Mouse (Mus musculus) testis, adult 2 months (tissue): ENCODE data around the gene Lysmd4. TPM values are rescaled to one million over a fixed set of nuclear protein-coding genes. Genes with fewer than 3 reads are reported as not detected.

Experiments used
- H3K27ac ChIP-seq: fragments of 200-500 bp; 2 replicates; pipeline ENCODE4 v1.5.1; 2012; ENCODE audit warnings: low read depth, low read length; ENCODE audit not compliant: control insufficient read depth, insufficient read depth
- H3K27me3 ChIP-seq: fragments of 200-500 bp; 2 replicates; pipeline ENCODE4 v1.6.1; 2012; ENCODE audit warnings: mild to moderate bottlenecking, low read length, moderate library complexity; ENCODE audit not compliant: control insufficient read depth, insufficient read depth
- H3K36me3 ChIP-seq: fragments of 200-500 bp; 2 replicates; pipeline ENCODE4 v1.6.1; 2012; ENCODE audit warnings: mild to moderate bottlenecking, low read length; ENCODE audit not compliant: control insufficient read depth, insufficient read depth
- H3K4me1 ChIP-seq: fragments of 200-500 bp; 2 replicates; pipeline ENCODE4 v1.6.1; 2012; ENCODE audit warnings: low read length; ENCODE audit not compliant: control insufficient read depth, insufficient read depth
- H3K4me3 ChIP-seq: fragments of 200-500 bp; 2 replicates; pipeline ENCODE4 v1.5.1; 2012; ENCODE audit warnings: low read depth, mild to moderate bottlenecking, low read length, moderate library complexity, mixed read lengths; ENCODE audit not compliant: control insufficient read depth
- CTCF ChIP-seq: fragments of 200-500 bp; IDR thresholded peaks from 2 replicates; pipeline ENCODE4 v1.5.1; 2012; ENCODE audit warnings: low read depth, mild to moderate bottlenecking, inconsistent platforms, low read length, moderate library complexity; ENCODE audit not compliant: control insufficient read depth, insufficient read depth, insufficient replicate concordance
- POLR2A ChIP-seq: fragments of 200-500 bp; IDR thresholded peaks from 2 replicates; pipeline ENCODE4 v1.6.1; 2012; ENCODE audit warnings: low read depth, mild to moderate bottlenecking, inconsistent platforms, low read length, moderate library complexity; ENCODE audit not compliant: control insufficient read depth
- polyA plus RNA-seq: library from polyadenylated mRNA; depleted of rRNA; stranded (reverse); fragments of >200 nt; gene quantifications from 2 replicates; pipeline ENCODE4 v1.2.3, GENCODE M21; 2012

Lysmd4 gene
- polyA plus RNA-seq, 1 experiment: 33.4 TPM

- Histone ChIP-seq H3K4me3 (no peak overlapping the region), H3K36me3 (no peaks in the 10 kb centered on the region), H3K27ac (no peak overlapping the region), H3K27me3 (no peaks in the 10 kb centered on the region), H3K4me1 (no peaks in the 10 kb centered on the region)
- no peak for TF ChIP-seq POLR2A
- no peak for TF ChIP-seq CTCF
These were observed 84.7 kb downstream of the Lysmd4 start for GRCm38 (mm10) chr7:67307078-67307477.

DNA sequence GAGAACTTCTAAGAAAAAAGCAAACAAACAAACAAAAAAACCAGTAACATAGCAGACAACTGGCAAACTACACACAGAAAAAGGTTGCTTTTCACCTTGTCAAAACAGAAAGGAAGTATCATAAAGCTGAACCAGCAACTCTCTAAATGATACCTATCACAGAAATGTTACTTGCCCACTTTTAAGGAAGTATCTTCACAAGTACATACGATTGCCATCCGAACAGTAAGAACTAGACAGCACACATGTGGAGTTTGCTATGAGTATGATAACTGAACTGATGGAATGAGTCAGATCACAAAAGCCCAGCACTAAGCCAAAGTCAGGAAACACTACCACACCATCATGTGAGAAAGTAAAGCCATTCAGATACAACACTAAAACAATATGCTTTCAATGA, 85.8 kb downstream of the Lysmd4 start:
- H3K27me3 ChIP-seq: no peaks in the 10 kb centered on the region
- H3K36me3 ChIP-seq: no peaks in the 10 kb centered on the region
- TF ChIP-seq CTCF (no peak), POLR2A (no peak)
- H3K27ac ChIP-seq: no peak overlapping the region
- H3K4me1 ChIP-seq: no peaks in the 10 kb centered on the region
- no peak overlapping the region for H3K4me3 ChIP-seq

DNA sequence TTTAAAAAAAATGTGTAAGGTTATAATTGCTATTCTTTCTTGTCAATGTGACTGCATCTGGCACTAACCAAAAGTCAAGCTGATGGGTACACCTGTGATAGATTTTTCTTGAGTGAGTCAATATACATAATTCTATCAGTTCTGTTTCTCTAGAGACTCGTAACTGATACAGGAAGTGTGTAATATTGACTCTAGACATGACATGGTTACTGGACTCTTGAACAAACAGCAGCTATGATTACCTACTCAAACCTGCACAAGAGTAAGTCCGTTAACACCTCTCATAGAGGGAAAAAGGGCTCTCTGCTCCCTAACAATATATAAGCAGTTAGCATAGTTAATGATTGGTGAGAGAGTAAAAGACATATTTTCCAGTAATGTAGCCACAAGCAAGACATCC, 87.8 kb downstream of the Lysmd4 start:
- no peak overlapping the region for H3K27ac ChIP-seq
- H3K4me1 ChIP-seq: no peaks in the 10 kb centered on the region
- H3K36me3 ChIP-seq: no peaks in the 10 kb centered on the region
- TF ChIP-seq POLR2A (no peak), CTCF (no peak)
- no peak overlapping the region for H3K4me3 ChIP-seq
- H3K27me3 ChIP-seq: no peaks in the 10 kb centered on the region

DNA sequence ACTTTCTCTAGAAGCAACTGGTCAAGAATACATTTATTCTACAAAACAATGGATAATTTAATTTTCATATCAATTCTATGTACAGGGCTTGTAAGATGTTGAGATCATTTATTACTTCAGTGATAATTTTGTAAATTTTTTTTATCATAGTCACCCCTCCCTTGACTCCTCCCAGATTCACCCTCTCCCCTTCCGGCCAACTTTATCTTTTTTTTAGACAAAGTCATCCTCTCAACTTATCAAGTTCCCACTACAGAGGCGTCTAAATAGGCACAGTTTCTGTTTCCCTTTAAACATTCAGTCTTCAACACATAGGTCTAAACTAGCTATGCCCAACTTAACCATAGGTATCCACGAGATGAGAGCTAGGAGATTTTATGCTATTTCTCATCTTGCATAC, 90.9 kb downstream of the Lysmd4 start:
- no peaks in the 10 kb centered on the region for H3K27me3 ChIP-seq
- H3K36me3 ChIP-seq: no peaks in the 10 kb centered on the region
- no peak overlapping the region for H3K4me3 ChIP-seq
- no peak overlapping the region for H3K27ac ChIP-seq
- H3K4me1 ChIP-seq: no peaks in the 10 kb centered on the region
- TF ChIP-seq CTCF (no peak), POLR2A (no peak)

DNA sequence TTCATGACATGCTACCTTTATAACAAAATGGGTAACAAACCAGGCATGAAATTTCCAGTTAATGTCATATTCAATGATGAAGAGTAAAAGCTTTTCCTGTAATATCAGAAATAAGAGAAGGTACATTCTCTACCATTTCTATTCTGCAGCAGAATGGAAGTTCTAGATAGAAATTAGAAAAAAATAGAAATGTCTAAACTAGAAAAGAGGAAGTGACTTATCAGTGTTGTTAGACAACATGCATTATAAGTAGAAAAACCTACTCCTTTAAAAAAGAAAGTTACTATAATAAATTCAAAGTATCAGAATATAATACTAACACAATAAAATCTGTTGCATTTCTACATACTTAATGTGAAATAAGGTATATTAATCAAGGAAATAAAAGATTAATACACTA, 96.4 kb downstream of the Lysmd4 start:
- Histone ChIP-seq H3K27me3 (no peaks in the 10 kb centered on the region), H3K27ac (no peak overlapping the region), H3K4me1 (no peaks in the 10 kb centered on the region), H3K4me3 (no peak overlapping the region), H3K36me3 (no peaks in the 10 kb centered on the region)
- TF ChIP-seq POLR2A (no peak), CTCF (no peak)

- Histone ChIP-seq H3K27ac (no peak overlapping the region), H3K4me1 (no peaks in the 10 kb centered on the region), H3K27me3 (no peaks in the 10 kb centered on the region), H3K36me3 (no peaks in the 10 kb centered on the region), H3K4me3 (no peak overlapping the region)
- TF ChIP-seq POLR2A (no peak), CTCF (no peak)
These were observed 98.0 kb downstream of the Lysmd4 start for GRCm38 (mm10) chr7:67320359-67320758.

GRCm38 (mm10) chr7:67342067-67342625, 119.8 kb downstream of the Lysmd4 start:
- Histone ChIP-seq H3K36me3 (no peaks in the 10 kb centered on the region), H3K4me3 (no peak overlapping the region), H3K4me1 (no peaks in the 10 kb centered on the region), H3K27me3 (no peaks in the 10 kb centered on the region), H3K27ac (no peak overlapping the region)
- TF ChIP-seq CTCF (no peak), POLR2A (no peak)

- Histone ChIP-seq H3K4me3 (no peak overlapping the region), H3K36me3 (no peaks in the 10 kb centered on the region), H3K27ac (no peak overlapping the region), H3K27me3 (no peaks in the 10 kb centered on the region), H3K4me1 (no peaks in the 10 kb centered on the region)
- TF ChIP-seq CTCF (no peak), POLR2A (no peak)
These were observed 122.1 kb downstream of the Lysmd4 start for GRCm38 (mm10) chr7:67344443-67344842.
